Mouse (Mus musculus) v-Abl transformed pro-B cells (cell line): ENCODE measurements around the gene Pold4.

Experiments
- in situ Hi-C, 2 experiments: fragments of 400-800 bp; cut with MboI; formaldehyde crosslinking; loops; one replicate each; pipeline ENCODE4 v1.15.1; 2025; ENCODE audit not compliant: unreplicated experiment in 2 of 2

Gene Pold4

DNA sequence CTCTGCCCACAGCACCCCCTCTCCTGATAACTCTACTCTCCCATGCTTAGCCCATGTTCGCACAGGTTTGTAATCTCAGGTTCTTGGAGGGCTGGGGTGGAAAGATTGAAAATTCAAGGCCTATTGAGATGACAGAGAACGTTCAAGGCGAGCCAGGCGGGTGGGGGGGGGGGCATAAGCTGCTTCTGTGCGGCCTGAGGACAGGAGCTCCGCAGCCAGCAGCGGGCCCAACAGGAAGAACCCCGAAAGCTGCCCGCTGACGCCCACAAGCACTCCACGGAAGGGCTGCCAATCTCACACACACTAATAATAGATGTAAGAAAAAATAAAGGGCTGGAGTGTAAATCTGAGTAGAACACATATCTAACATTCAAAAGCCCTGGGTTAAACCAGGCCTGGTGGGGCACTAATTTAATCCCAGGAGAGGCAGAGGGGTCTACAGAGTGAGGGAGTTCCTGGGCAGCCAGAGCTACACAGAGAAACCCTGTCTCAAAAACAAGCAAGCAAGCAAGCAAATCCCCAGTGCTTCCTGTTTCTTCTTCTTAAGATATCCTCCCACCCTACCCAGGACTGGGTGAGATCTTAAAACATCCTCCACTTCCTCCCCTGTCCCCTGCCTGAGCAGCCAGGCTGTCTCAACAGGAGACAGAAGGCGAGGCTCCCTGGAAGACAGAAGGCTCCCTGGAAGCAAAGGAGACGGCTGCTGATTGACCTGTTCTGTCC is 27.9 kb upstream of the Pold4 start:
- in situ Hi-C loops = loop anchor here (5.0 kb wide), 5 partner anchors 36 to 186 kb away; partner anchors contain the start of gene Aip (in 1 of the 2)

DNA sequence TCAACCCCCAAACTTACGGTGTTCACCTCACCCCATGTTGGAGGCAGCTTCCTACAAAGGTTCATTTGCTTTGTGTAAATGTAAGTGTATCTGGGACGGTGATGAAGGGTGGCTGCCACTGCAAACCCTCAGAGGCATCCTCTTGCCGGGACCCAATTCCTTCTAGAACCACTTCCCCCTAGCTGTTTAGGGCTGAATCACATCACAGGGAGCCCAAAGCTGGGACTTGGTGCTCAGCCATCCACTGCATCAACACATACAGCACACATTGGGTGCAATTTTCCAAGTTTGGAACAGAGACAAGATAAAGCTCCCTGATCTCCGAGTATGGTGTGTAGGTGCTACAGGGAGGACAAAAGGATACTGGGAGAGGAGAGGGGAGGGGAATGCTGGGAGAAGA is 26.8 kb upstream of the Pold4 start:
- in situ Hi-C loops = loop anchor here (5.0 kb wide), 8 partner anchors 37 to 188 kb away; partner anchors contain the start of gene Aip (in 1 of the 2)

DNA sequence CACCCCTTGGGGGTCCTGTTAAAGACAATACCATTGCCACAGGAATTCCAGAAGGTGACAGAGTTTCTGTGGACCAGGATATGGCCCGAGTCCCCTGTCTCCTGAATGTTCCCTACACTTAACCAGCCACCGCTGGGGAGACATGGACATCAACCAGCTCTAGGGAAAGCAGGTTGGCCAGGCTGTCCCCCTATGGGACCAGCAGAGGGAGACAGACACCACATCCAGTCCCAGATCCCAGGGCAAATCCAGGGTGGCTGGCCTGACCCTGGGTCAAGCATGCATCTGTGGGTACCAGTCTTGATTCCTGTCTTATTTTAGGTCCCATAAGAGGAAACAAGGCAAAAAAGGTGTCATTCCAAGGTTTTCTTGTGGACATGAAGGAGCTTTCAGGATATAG is 24.7 kb upstream of the Pold4 start:
- in situ Hi-C loops = loop anchor here (5.0 kb wide), 3 partner anchors 35 to 105 kb away; no protein-coding TSS in a partner anchor

DNA sequence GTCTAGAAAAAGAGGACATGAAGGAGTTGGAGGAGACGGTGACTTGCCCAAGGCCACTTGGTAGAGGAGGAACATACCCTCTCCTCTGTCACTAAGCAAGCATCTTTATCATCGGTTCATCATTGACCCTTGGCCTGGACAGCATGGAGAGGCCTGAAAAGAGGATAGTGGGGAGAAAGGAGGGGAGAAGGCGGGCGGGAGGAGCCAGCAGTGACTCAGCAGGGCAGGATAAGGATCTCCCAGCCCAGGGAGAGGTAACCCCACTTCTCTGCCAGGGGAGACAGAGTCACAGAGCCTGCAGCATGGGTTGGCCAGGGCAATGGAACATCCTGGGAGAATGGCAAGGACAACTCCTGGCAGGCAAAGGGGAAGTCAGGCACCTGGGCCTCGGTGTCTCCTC is 23.1 kb upstream of the Pold4 start:
- in situ Hi-C loops = loop anchor here (5.0 kb wide), 3 partner anchors 34 to 104 kb away; no protein-coding TSS in a partner anchor

DNA sequence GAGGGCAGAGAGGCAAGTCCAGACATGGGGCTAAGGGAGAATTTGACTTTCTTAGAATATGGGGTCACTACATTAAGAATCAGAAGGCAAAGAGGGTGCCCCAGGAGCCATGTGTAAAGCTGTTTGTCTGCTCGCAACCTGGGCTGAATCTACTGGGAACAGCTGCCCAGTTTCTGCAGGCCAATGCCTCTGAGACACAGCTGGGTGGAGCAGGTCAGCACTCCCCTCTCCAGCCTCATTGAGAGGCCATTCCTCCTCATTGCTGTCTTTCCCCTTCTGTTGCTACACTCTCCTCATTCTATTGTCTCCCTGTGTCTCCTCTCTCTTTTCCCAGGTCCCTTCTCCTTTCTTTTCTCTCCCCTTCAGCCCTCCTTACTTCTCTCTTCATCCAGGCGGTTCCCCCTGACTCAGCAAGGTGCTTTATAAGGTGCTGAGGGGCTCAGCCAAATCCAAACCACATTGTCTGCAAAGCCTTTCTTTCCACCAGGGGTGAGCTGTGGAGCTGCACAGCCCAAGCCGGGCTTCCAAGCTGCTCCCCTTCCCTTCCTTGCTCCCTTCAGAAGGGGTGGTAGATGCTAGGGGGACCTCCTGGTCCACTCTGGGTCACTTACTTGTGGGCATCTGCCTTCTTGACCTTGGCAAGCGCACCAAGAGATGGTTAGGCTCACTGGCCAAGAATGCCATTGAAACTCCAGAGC is 19.7 kb upstream of the Pold4 start:
- in situ Hi-C loops = no loop called here

DNA sequence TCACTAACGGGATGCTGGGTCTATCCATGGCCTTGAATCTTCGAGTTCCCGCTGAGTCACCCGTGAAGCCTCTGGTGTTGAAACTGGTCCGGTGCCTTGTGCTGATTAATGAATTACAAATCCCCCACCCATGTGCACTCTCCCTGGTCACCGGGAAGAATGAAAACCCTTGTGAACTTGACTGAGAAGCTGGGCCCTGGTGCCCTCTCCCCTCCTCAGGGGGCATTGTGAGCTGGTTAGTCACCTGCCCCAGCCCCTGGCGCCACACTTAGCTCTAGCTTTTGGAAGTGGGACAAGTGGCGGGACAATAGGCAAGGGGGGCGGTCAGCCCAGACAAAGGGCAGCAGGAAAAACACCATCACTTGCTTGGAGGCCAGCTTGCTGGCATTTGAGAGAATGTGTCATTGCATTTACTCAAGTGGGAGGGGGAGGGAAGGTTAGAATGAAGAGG is 18.1 kb upstream of the Pold4 start:
- in situ Hi-C loops = no loop called here

DNA sequence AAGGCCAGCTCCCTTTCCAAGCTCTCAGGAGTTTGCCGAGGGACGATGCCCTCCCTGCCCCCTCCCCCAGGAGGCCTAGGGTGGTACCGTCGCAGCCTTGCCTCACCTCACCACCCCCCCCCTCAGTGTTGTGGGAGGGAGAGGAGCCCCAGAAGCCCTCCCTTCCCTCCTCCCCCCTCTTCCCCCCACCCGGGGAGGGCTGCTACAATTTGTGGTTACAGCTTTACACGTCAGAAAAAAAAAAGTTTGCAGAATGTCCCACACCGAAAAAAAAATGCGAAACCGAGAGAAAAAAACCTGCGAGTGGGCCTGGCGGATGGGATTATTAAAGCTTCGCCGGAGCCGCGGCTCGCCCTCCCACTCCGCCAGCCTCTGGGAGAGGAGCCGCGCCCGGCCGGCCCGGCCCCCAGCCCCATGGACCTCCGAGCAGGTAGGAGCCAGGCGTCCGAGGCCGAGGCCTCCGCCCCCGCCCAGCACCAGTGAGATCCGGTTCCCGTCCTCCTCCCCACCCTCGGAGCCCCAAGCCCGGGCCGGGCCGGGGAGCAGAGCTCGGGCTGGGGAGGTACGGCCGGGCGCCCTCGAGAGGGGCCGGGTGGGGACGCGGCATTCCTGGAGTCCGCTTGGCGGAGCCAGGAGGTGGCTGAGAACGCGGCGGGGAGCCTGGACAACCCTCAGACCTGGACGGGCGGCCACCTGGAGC is 17.5 kb upstream of the Pold4 start, which contains the start of the genes Clcf1 and AC109138.7:
TSS of gene Clcf1 (plus strand) at position 168 of the 700 bp plus-strand sequence.
TSS of gene AC109138.7 (plus strand) at position 287 of the 700 bp plus-strand sequence.
- in situ Hi-C loops = no loop called here

DNA sequence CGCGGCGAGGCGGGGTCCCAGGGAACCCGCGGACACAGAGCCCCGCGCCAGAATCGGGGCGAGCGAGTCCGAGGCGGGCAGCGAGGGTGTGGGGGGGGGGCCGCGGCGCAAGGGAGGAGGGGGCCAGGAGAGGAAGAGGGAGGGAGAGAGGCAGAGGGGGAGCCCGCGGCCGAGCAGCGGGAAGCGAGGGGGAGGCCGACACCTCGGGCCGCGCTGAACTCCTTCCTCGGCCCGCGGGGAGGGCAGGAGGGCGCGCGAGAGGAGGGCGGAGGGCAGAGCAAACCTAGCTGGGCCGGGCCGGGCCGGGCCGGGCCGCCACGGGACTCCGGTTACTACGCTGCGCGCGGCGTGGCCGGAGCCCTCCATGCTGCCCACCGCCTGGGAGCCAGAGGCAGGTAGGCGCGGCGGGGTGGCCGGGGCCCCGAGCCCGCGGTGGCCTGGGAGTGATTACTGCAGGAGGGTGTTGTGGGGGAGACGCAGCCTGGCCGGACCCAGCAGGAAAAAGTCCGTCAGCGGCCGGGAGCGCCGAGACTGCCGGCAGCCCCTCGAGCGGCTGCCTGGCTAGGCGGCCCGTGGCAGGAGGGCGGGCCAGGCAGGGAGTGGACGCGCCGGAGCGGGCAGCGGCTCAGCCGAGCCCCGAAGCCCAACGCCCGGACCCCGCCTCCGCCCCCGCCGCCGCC is 16.8 kb upstream of the Pold4 start:
- in situ Hi-C loops = no loop called here

DNA sequence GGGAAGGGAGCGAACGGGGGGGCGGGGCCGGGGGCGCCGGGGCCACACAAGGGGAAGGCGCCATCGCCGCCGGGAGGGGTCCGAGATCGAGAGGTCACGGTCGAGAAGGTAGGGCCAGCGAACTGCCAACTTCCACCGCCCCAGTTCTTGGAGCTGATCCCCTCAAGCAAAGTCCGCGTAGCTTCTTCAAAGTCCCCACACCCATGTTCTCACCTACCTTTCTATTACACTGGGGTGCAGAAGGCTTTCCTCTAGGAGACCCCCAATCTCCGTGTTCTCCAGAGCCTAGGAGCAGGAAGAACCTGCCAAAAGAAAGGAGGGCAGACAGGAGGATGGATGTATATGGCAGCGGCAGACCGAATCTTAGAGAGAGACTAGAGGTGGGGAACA is 16.3 kb upstream of the Pold4 start:
- in situ Hi-C loops = no loop called here

DNA sequence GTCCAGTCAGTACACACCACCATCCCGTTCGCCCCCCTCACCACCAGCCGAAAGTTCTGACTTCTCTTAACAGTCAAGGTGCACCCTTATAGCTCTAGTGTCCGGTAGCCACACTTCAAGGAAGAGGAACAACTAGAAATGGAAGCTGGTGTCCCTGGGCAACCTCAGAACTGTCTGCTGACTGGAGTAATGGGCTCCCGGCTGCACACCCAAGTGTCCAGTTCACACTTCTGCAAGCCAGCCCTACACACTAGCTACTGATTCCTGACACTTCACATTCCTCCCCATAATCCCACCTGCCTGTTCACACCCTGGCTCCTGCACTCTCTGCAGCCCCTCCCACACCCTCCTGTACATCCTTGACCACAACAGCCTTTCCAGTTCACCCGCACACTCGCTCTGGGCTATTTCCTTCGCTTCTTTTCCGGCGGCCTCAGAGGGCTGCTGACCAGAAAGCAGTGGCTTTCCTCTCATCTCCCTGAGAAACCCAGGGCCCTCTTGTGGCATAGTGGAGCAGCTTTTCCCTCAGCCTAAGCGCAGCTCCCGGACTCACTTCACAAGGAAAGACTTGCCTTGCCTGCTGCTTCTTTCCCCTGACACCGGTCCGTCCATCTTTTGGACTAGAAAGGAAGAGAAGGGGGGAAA is 15.5 kb upstream of the Pold4 start:
- in situ Hi-C loops = no loop called here

DNA sequence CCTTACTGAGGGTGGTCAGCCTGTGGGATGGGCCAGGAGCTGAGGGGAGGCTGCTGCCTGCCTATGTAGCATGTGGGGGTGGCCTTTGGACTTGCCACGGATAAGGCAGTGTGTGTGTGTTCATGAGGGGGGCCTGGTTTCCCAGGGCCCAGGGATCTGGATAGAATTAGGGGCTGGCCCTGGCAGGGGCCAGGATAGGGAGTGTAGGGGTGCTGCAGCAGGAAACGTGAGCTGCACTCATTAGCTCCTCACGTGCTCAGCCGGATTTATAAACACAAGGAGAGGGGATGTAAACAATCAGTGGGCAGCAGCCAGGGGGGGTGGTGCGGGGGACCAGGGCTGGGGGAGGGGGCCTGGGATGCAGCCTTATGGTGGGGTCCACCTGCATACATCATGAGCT is 14.6 kb upstream of the Pold4 start:
- in situ Hi-C loops = no loop called here

DNA sequence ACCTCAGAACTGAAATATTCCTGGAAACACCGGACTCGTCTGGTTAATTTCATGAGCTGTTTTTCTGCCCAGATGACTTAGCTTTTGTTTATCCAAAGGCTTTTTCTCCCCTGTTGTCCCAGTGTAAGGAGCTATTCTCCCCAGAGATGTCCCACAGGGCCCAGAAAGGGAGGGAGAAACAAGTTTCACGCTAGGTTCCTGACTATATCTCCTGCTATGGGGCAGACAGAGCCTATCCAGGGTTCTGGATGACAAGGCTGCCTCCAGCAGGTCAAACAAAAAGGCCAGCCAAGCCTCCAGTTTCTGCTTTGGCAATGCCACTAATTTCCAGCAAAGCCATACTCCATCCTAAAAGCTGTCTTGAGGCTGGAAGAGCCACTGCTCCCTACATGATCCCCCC is 13.8 kb upstream of the Pold4 start:
- in situ Hi-C loops = no loop called here

DNA sequence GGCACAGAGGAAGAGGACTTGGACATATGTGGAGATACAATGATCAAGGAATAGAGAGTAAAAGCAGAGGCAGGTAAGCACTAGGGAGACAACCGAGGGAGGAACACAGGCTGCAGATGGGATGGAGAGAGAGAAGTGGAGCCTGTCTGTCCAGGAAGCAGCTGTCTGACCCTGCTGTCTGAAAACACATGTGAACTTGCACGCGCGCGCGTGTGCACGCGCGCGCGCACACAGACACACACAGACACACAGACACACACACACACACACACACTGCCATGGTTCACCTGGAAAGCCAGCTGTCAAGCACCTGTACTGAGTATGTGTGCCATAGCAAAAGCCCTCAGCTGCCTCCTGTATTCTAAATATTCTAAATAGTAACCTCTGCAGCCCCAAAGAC is 13.4 kb upstream of the Pold4 start:
- in situ Hi-C loops = no loop called here

DNA sequence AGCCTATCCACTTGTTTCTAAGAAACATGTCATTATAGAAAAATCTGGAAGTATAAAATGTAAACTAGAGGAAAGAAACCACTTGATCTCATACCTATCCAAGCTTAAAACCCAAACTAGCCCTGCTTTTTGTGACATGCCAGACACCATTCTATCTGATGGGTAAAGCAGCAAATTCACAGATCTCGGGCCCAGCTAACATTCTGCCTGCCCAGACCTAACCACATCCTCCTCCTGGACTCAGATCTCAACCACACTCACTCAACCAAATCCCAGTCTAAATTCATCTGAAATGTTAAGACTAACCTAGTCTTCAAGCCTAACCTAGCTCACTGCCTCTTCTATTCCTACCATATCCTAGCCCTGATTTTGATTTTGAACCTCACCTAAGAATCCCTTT is 12.9 kb upstream of the Pold4 start:
- in situ Hi-C loops = no loop called here

DNA sequence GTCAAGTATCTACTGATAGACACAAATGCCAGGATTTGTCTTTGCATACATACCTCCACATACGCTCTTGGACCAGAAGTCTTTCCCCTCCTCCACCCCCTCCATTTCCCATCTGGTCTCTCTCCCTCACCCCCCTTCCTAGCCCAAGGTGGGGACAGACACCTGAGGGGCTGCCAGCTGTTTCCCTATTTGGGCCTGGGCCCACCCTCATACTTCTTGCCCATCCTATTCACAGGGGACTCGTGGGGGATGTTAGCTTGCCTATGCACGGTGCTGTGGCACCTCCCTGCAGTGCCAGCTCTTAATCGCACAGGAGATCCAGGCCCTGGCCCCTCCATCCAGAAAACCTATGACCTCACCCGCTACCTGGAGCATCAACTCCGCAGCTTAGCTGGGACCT is 11.8 kb upstream of the Pold4 start:
- in situ Hi-C loops = no loop called here

DNA sequence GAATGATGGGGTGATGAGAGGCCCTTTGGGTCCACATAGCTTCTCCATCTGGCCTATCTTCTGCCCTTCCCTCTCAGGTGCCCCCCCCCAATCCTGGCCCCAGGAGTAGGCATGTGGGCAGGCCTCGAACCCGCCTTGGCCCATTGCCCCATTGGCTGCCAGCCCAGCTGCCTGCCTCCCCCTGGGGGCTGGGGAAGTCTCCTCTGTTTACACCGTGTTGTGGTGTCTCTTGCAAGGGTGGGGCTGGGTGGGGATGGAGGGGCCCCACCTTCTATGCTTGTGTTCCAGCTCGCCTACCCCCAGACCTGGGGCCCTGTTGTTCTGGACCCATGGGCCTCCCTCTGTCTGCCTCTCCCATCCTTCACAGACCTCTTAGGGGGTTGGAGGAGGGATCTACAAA is 11.3 kb upstream of the Pold4 start:
- in situ Hi-C loops = no loop called here

DNA sequence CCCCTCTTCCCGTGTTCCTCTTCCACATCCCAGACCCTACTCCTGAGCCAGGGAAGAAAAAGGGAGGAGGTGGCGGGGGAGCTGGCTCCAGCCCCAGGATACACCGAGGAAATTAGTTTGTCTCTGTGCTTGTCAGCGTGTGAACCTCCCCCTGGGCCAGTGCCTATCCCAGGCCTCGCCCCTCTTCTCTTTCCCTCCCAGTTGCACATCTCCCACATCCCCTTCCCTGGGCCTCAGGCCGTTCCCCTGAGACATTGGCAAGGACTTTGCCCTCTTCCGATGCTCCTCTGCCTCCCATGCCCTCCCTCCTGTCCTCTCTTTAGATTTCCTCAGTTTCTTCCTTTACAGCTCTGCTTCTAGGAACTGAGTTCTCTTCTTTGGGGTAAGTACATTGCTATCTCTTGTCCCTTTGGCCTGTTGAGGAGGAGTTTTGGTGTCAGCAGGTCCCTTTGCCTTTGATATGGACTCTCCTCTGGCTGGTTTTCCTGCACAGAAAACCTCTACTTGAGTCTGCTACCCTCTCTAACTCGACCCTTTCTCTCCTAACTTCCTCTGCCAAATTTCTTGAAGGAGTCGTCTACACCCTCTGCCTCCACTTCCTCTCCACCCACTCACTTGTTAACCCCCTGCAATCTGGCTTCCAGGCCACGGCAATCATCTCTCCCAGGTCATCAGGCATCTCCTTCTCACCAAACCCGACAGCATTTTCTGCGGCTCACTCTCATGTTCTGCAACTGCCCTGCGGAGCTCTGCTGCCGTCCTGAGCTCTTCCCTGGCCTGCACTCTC is 10.5 kb upstream of the Pold4 start:
- in situ Hi-C loops = no loop called here

DNA sequence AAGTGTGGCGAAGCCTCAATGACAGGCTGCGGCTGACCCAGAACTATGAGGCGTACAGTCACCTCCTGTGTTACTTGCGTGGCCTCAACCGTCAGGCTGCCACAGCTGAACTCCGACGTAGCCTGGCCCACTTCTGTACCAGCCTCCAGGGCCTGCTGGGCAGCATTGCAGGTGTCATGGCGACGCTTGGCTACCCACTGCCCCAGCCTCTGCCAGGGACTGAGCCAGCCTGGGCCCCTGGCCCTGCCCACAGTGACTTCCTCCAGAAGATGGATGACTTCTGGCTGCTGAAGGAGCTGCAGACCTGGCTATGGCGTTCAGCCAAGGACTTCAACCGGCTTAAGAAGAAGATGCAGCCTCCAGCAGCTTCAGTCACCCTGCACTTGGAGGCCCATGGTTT is 9.5 kb upstream of the Pold4 start:
- in situ Hi-C loops = no loop called here

DNA sequence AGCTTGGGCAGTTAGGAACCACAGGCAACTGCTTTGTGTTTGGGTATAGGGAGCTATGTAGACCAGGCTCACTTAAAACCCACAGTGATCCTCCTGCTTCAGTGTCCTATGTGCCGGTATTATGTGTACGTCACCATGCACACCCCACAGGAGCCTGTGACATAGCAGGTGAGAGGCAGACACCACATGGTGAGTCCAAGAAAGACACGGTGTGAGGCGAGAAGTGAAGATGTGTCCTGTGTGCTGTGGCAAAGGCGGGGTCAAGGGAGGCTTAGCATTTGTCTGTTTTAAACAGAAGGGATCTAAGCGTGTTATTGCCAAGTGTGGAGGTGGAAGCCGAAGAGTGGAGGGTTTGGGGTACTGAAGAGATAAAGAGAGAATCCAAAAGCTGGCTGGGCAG is 4.9 kb upstream of the Pold4 start:
- in situ Hi-C loops = no loop called here
